In genomic region chr6:21950676-21951075, GRCm38 (mm10) we compare ENCODE assay signal across 8 mouse cellular contexts. TPM values are rescaled to one million over a fixed set of nuclear protein-coding genes. Genes with fewer than 3 reads are reported as not detected.
A peak's percentile ranks its signal among the peaks of the same experiment; 100 is the strongest.
DNase-seq lines count a peak whose midpoint lies in the region; ATAC-seq lines count a peak whose summit lies in the region.

No protein-coding gene starts in this region.

- H3K4me3 ChIP-seq in heart, embryonic 13.5 days, result peak overlapping the region; percentile 84
- H3K4me3 ChIP-seq in embryonic facial prominence, embryonic 12.5 days, result peak overlapping the region; percentile 62
- H3K4me3 ChIP-seq in midbrain, embryonic 15.5 days, result peak overlapping the region; percentile 87

- no peak for DNase-seq in heart, postnatal 4 days
- peak; percentile 81 for DNase-seq in kidney, adult 9 months
- DNase-seq in gastrocnemius, adult 8-10 months (ENCODE audit: low spot score in 2 of 2), result no peak
- no peak for DNase-seq in layer of hippocampus, postnatal 10 days (ENCODE audit: low spot score in 2 of 2)
- no peak for DNase-seq in layer of hippocampus, adult 18-20 months (ENCODE audit: low spot score in 2 of 2)

- no peaks in the 10 kb centered on the region for H3K27me3 ChIP-seq in heart, embryonic 13.5 days (replicated peaks)
- no peaks in the 10 kb centered on the region for H3K27me3 ChIP-seq in embryonic facial prominence, embryonic 12.5 days
- no peaks in the 10 kb centered on the region for H3K27me3 ChIP-seq in midbrain, embryonic 15.5 days (replicated peaks)

- H3K9me3 ChIP-seq in heart, embryonic 13.5 days, result no peaks in the 10 kb centered on the region
- no peaks in the 10 kb centered on the region for H3K9me3 ChIP-seq in embryonic facial prominence, embryonic 12.5 days
- no peaks in the 10 kb centered on the region for H3K9me3 ChIP-seq in midbrain, embryonic 15.5 days

- H3K4me2 ChIP-seq in heart, embryonic 13.5 days, result peak overlapping the region; percentile 77
- peak overlapping the region; percentile 73 for H3K4me2 ChIP-seq in embryonic facial prominence, embryonic 12.5 days (replicated peaks)
- peak overlapping the region; percentile 69 for H3K4me2 ChIP-seq in midbrain, embryonic 15.5 days

- peaks cover 12% of the 10 kb centered on the region for H3K4me1 ChIP-seq in heart, embryonic 13.5 days
- H3K4me1 ChIP-seq in embryonic facial prominence, embryonic 12.5 days, result peaks cover 6% of the 10 kb centered on the region
- peaks cover 14% of the 10 kb centered on the region for H3K4me1 ChIP-seq in midbrain, embryonic 15.5 days

- ATAC-seq in heart, embryonic 13.5 days (ENCODE audit: extremely low read depth, insufficient number of reproducible peaks, low FRiP score, low TSS enrichment), result no peak
- ATAC-seq in embryonic facial prominence, embryonic 12.5 days (ENCODE audit: insufficient number of reproducible peaks, insufficient read depth, low FRiP score, low TSS enrichment), result no peak
- ATAC-seq in midbrain, embryonic 15.5 days (replicated peaks), result no peak

- 80% methylated on average over 2 of the region's 2 CpGs for WGBS in heart, embryonic 13.5 days
- 83% methylated on average over 2 of the region's 2 CpGs for WGBS in embryonic facial prominence, embryonic 12.5 days
- WGBS in midbrain, embryonic 15.5 days, result 73% methylated on average over 2 of the region's 2 CpGs

- peaks cover 42% of the 10 kb centered on the region for H3K36me3 ChIP-seq in heart, embryonic 13.5 days
- H3K36me3 ChIP-seq in embryonic facial prominence, embryonic 12.5 days, result peaks cover 27% of the 10 kb centered on the region
- H3K36me3 ChIP-seq in midbrain, embryonic 15.5 days (replicated peaks), result peaks cover 9% of the 10 kb centered on the region; the same call in 1 of the 2 replicates

- H3K9ac ChIP-seq in heart, embryonic 13.5 days, result peak overlapping the region; percentile 94
- H3K9ac ChIP-seq in embryonic facial prominence, embryonic 12.5 days, result peak overlapping the region; percentile 59
- peak overlapping the region; percentile 72 for H3K9ac ChIP-seq in midbrain, embryonic 15.5 days

- no peak overlapping the region; the same call in 1 of the 2 replicates for H3K27ac ChIP-seq in heart, embryonic 13.5 days (replicated peaks)
- no peak overlapping the region for H3K27ac ChIP-seq in embryonic facial prominence, embryonic 12.5 days
- H3K27ac ChIP-seq in midbrain, embryonic 15.5 days, result peak overlapping the region; percentile 99; the same call in 1 of the 2 replicates

RNA-seq across cellular contexts. Expression of gene Ing3, which starts 1.3 kb away (rescaled TPM):
- polyA plus RNA-seq in heart, embryonic 13.5 days (2015; fragmentation: Nextera tagmentation; extraction: Ambion mirVana), result 30.4 and 36.3 TPM in 2 replicates
- 10 to 100 TPM; 17.4 to 18.3 TPM for total RNA-seq in heart, postnatal 4 days (2021)
- polyA plus RNA-seq in embryonic facial prominence, embryonic 12.5 days (2016; fragmentation: Nextera tagmentation; extraction: Ambion mirVana), result 59.3 and 64.1 TPM in 2 replicates
- 41.8 and 46.4 TPM in 2 replicates for polyA plus RNA-seq in midbrain, embryonic 15.5 days (2015; fragmentation: Nextera tagmentation; extraction: Ambion mirVana)
- 1 to 10 TPM; 4.5 to 9.4 (median 6.3) TPM for total RNA-seq in gastrocnemius, adult 8-10 months (2022)
- total RNA-seq in layer of hippocampus, postnatal 10 days (2021), result 10 to 100 TPM; 18.0 to 25.3 TPM
- total RNA-seq in layer of hippocampus, adult 18-20 months (2021), result 10 to 100 TPM; 30.1 to 30.4 TPM

RNA-seq across cellular contexts. Expression of gene Cped1, which starts 35.0 kb away (rescaled TPM):
- 5.8 and 6.0 TPM in 2 replicates for polyA plus RNA-seq in heart, embryonic 13.5 days (2015; fragmentation: Nextera tagmentation; extraction: Ambion mirVana)
- total RNA-seq in heart, postnatal 4 days (2021), result 1 to 10 TPM; 7.2 to 9.9 TPM
- polyA plus RNA-seq in embryonic facial prominence, embryonic 12.5 days (2016; fragmentation: Nextera tagmentation; extraction: Ambion mirVana), result 34.7 and 35.9 TPM in 2 replicates
- polyA plus RNA-seq in midbrain, embryonic 15.5 days (2015; fragmentation: Nextera tagmentation; extraction: Ambion mirVana), result 3.3 and 3.4 TPM in 2 replicates
- 10 to 100 TPM; 22.4 to 26.6 (median 22.9) TPM for total RNA-seq in gastrocnemius, adult 8-10 months (2022)
- 1 to 10 TPM; 2.0 to 2.1 TPM for total RNA-seq in layer of hippocampus, postnatal 10 days (2021)
- 1 to 10 TPM; 2.2 TPM for total RNA-seq in layer of hippocampus, adult 18-20 months (2021)
